Mouse (Mus musculus): Measurements from ENCODE around the gene Btnl1. TPM values are rescaled to one million over a fixed set of nuclear protein-coding genes. Genes with fewer than 3 reads are reported as not detected.

The Btnl1 gene
- polyA plus RNA-seq, 1 experiment from 2014 or later = not detected

DNA sequence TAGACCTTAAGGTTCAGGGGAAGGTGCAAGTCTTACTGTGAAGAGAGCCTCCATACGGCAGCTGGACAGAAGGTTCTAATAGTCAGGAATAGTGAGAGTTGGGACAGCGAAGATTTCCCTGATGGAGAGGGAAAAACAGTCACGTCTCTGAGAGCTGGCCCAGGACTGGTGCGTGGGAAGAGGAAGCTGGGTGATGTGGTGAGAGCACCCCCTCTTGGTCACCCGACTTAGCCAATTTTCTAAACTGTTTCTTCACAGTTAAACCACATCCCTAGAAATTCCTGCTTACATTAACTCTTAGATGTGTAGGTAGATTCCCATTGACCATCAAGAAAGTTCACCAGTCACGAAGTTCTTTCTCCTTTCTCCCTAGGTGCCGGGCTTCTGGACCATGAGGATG lies 43.1 kb downstream of the Btnl1 start:
- Histone ChIP-seq H3K4me2 (ENCODE audit: low read length) (no peak overlapping the region), H3K4me3 (replicated peaks; ENCODE audit: low read depth, low read length) (no peak overlapping the region), H3K9ac (ENCODE audit: low read depth, low read length) (no peak overlapping the region), H3K36me3 (ENCODE audit: insufficient read depth, low read length) (no peaks in the 10 kb centered on the region), H3K4me1 (replicated peaks; ENCODE audit: insufficient read depth, low read length) (no peaks in the 10 kb centered on the region), H3K9me3 (replicated peaks; ENCODE audit: low read length) (no peaks in the 10 kb centered on the region), H3K27me3 (ENCODE audit: insufficient read depth, low read length) (no peaks in the 10 kb centered on the region; the same call in 1 of the 2 replicates), H3K27ac (no peak overlapping the region)
- DNase-seq (ENCODE audit: low spot score) (no peak), ATAC-seq (replicated peaks; ENCODE audit: low FRiP score, low read depth) (no peak)
- WGBS = 75% methylated on average over 7 of the region's 7 CpGs
- TF ChIP-seq CTCF (IDR thresholded peaks at IDR 0.05; ENCODE audit: low read depth) = 0 out of 2 replicates have a peak, but pooled peaks have one; percentile 12

DNA sequence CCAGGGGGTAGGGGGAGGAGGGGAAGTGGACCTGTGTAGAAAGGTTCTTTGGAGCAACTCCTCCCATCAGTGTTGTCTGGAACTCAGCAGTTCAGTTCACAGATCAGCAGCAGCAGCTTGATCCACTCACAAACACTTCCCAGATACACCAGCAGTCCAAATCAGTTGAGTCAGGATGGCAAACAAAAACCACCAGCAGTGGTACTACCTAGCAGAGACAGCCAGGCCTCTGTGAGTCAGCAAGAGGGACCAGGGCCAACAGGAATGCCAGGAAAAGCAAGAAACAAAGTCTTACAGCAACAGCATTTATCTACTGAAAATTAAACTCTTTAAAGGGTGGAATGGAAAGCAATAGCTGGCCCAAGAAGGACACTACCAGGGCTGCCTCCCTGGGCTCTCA lies 50.7 kb downstream of the Btnl1 start:
- no peaks in the 10 kb centered on the region for H3K9me3 ChIP-seq (replicated peaks; ENCODE audit: low read length)
- H3K27ac ChIP-seq = no peak overlapping the region
- no peak for DNase-seq (ENCODE audit: low spot score)
- no peaks in the 10 kb centered on the region for H3K36me3 ChIP-seq (ENCODE audit: insufficient read depth, low read length)
- H3K4me3 ChIP-seq (replicated peaks; ENCODE audit: low read depth, low read length) = no peak overlapping the region
- no peak for ATAC-seq (replicated peaks; ENCODE audit: low FRiP score, low read depth)
- H3K4me1 ChIP-seq (replicated peaks; ENCODE audit: insufficient read depth, low read length) = no peaks in the 10 kb centered on the region
- no peak overlapping the region for H3K9ac ChIP-seq (ENCODE audit: low read depth, low read length)
- no peak for TF ChIP-seq CTCF (IDR thresholded peaks at IDR 0.05; ENCODE audit: low read depth)
- no peak overlapping the region for H3K4me2 ChIP-seq (ENCODE audit: low read length)
- H3K27me3 ChIP-seq (ENCODE audit: insufficient read depth, low read length) = no peaks in the 10 kb centered on the region

Other genes with a start within 250 kb of the Btnl1 start
- gene H2-DMb2, start 233.8 kb upstream of the Btnl1 start, polyA plus RNA-seq (2015; fragmentation: Nextera tagmentation; extraction: Ambion mirVana) = 15.3 and 19.4 TPM in 2 replicates
- 12.9 and 13.5 TPM in 2 replicates for gene H2-DMb1, start 224.1 kb upstream of the Btnl1 start, polyA plus RNA-seq (2015; fragmentation: Nextera tagmentation; extraction: Ambion mirVana)
- gene Tap1, start 189.6 kb upstream of the Btnl1 start, polyA plus RNA-seq (2015; fragmentation: Nextera tagmentation; extraction: Ambion mirVana) = 8.5 and 8.8 TPM in 2 replicates
- gene Psmb9, start 189.4 kb upstream of the Btnl1 start, polyA plus RNA-seq (2015; fragmentation: Nextera tagmentation; extraction: Ambion mirVana) = 5.9 TPM in 2 replicates
- 17.7 and 21.6 TPM in 2 replicates for gene Psmb8, start 179.4 kb upstream of the Btnl1 start, polyA plus RNA-seq (2015; fragmentation: Nextera tagmentation; extraction: Ambion mirVana)
- gene Tap2, start 173.6 kb upstream of the Btnl1 start, polyA plus RNA-seq (2015; fragmentation: Nextera tagmentation; extraction: Ambion mirVana) = 8.8 TPM in 2 replicates
- 0.11 and 0.18 TPM in 2 replicates for gene H2-Ob, start 138.2 kb upstream of the Btnl1 start, polyA plus RNA-seq (2015; fragmentation: Nextera tagmentation; extraction: Ambion mirVana)
- 48.2 and 49.7 TPM in 2 replicates for gene H2-Ab1, start 119.4 kb upstream of the Btnl1 start, polyA plus RNA-seq (2015; fragmentation: Nextera tagmentation; extraction: Ambion mirVana)
- gene H2-Aa, start 89.3 kb upstream of the Btnl1 start, polyA plus RNA-seq (2015; fragmentation: Nextera tagmentation; extraction: Ambion mirVana) = 5.9 and 6.0 TPM in 2 replicates
- 13.6 and 14.3 TPM in 2 replicates for gene H2-Eb1, start 71.3 kb upstream of the Btnl1 start, polyA plus RNA-seq (2015; fragmentation: Nextera tagmentation; extraction: Ambion mirVana)
- gene H2-Eb2, start 51.5 kb upstream of the Btnl1 start, polyA plus RNA-seq (2015; fragmentation: Nextera tagmentation; extraction: Ambion mirVana) = 0.06 TPM in 1 of 2 replicates, not detected in the other
- gene Btnl2, start 22.3 kb upstream of the Btnl1 start, polyA plus RNA-seq (2015; fragmentation: Nextera tagmentation; extraction: Ambion mirVana) = 0.04 TPM in 1 of 2 replicates, not detected in the other
- 1.2 and 1.4 TPM in 2 replicates for gene BC051142, start 21.7 kb downstream of the Btnl1 start, polyA plus RNA-seq (2015; fragmentation: Nextera tagmentation; extraction: Ambion mirVana)
- gene Btnl4, start 100.2 kb downstream of the Btnl1 start, polyA plus RNA-seq (2015; fragmentation: Nextera tagmentation; extraction: Ambion mirVana) = not detected in 2 replicates
- not detected in 2 replicates for gene Btnl6, start 140.2 kb downstream of the Btnl1 start, polyA plus RNA-seq (2015; fragmentation: Nextera tagmentation; extraction: Ambion mirVana)
- gene Notch4, start 187.1 kb downstream of the Btnl1 start, polyA plus RNA-seq (2015; fragmentation: Nextera tagmentation; extraction: Ambion mirVana) = 6.8 and 10.6 TPM in 2 replicates
- 28.5 and 29.5 TPM in 2 replicates for gene Gpsm3, start 212.7 kb downstream of the Btnl1 start, polyA plus RNA-seq (2015; fragmentation: Nextera tagmentation; extraction: Ambion mirVana)
- gene Pbx2, start 214.1 kb downstream of the Btnl1 start, polyA plus RNA-seq (2015; fragmentation: Nextera tagmentation; extraction: Ambion mirVana) = 13.0 and 13.2 TPM in 2 replicates
- 7.4 and 7.9 TPM in 2 replicates for gene Ager, start 220.7 kb downstream of the Btnl1 start, polyA plus RNA-seq (2015; fragmentation: Nextera tagmentation; extraction: Ambion mirVana)
- 154 and 177 TPM in 2 replicates for gene Rnf5, start 226.6 kb downstream of the Btnl1 start, polyA plus RNA-seq (2015; fragmentation: Nextera tagmentation; extraction: Ambion mirVana)
- gene Agpat1, start 227.1 kb downstream of the Btnl1 start, polyA plus RNA-seq (2015; fragmentation: Nextera tagmentation; extraction: Ambion mirVana) = 56.1 and 58.6 TPM in 2 replicates
- 5.9 and 6.6 TPM in 2 replicates for gene Egfl8, start 238.8 kb downstream of the Btnl1 start, polyA plus RNA-seq (2015; fragmentation: Nextera tagmentation; extraction: Ambion mirVana)

All from kidney, postnatal 0 days (tissue).